Mouse (Mus musculus) MEL (cell line): ENCODE results near the gene Amotl1. TPM values are rescaled to one million over a fixed set of nuclear protein-coding genes. Genes with fewer than 3 reads are reported as not detected.
A peak's percentile ranks its signal among the peaks of the same experiment; 100 is the strongest.

Experiments
- DNase-seq: peaks from one replicate; pipeline ENCODE4 v3.0.0; 2011; ENCODE audit warnings: low read depth, low spot score
- H3K27ac ChIP-seq: 2 replicates; pipeline ENCODE4 v1.5.1; 2012; ENCODE audit warnings: low read depth, mild to moderate bottlenecking, control low read depth, low read length, moderate library complexity; ENCODE audit not compliant: control insufficient read depth
- H3K27me3 ChIP-seq, 2 experiments: fragments of 150-350 bp in 1 of 2; sonication (generic) in 1 of 2; 2 replicates each; pipeline ENCODE4 v1.6.1; 2012; ENCODE audit warnings: low read length in 2 of 2, mild to moderate bottlenecking in 2 of 2, improper control_type of control experiment in 1 of 2, moderate library complexity in 1 of 2; ENCODE audit not compliant: insufficient read depth in 2 of 2, control insufficient read depth in 1 of 2
- H3K36me3 ChIP-seq, 2 experiments: 2 replicates each; pipeline ENCODE4 v1.6.1; 2012 to 2014; ENCODE audit warnings: low read length in 2 of 2, improper control_type of control experiment in 1 of 2, inconsistent platforms in 1 of 2, mild to moderate bottlenecking in 1 of 2; ENCODE audit not compliant: insufficient read depth in 2 of 2, control insufficient read depth in 1 of 2
- H3K4me1 ChIP-seq, 2 experiments: fragments of 150-350 bp in 1 of 2; sonication (generic) in 1 of 2; 2 replicates each; pipeline ENCODE4 v1.6.1; 2012; ENCODE audit warnings: low read length in 2 of 2, improper control_type of control experiment in 1 of 2, mild to moderate bottlenecking in 1 of 2; ENCODE audit not compliant: insufficient read depth in 2 of 2, control insufficient read depth in 1 of 2
- H3K4me3 ChIP-seq, 2 experiments: fragments of 150-350 bp in 1 of 2; sonication (generic) in 1 of 2; 2 replicates each; pipeline ENCODE4 v1.5.1; 2012; ENCODE audit warnings: low read depth in 2 of 2, low read length in 2 of 2, mild to moderate bottlenecking in 2 of 2, moderate library complexity in 2 of 2, control low read depth in 1 of 2, improper control_type of control experiment in 1 of 2; ENCODE audit not compliant: control insufficient read depth in 1 of 2, insufficient read depth in 1 of 2
- H3K79me2 ChIP-seq: 2 replicates; pipeline ENCODE4 v1.6.1; 2012; ENCODE audit warnings: mild to moderate bottlenecking, low read length, moderate library complexity; ENCODE audit not compliant: control insufficient read depth, poor library complexity, insufficient read depth
- H3K9ac ChIP-seq: 2 replicates; pipeline ENCODE4 v1.6.1; 2012; ENCODE audit warnings: low read depth, mild to moderate bottlenecking, control low read depth, low read length, moderate library complexity; ENCODE audit not compliant: control insufficient read depth, poor library complexity, severe bottlenecking
- H3K9me3 ChIP-seq: fragments of 150-350 bp; sonication (generic); replicated peaks from 2 replicates; pipeline ENCODE4 v1.6.1; 2012; ENCODE audit warnings: mild to moderate bottlenecking, low read length, improper control_type of control experiment, moderate library complexity; ENCODE audit not compliant: insufficient read depth
- BHLHE40 ChIP-seq: IDR thresholded peaks from 2 replicates; pipeline ENCODE4 v1.6.1; 2012; ENCODE audit warnings: low read depth, mild to moderate bottlenecking, inconsistent platforms, low read length, improper control_type of control experiment, borderline replicate concordance
- E2F4 ChIP-seq: IDR thresholded peaks from 2 replicates; pipeline ENCODE4 v1.6.1; 2011; ENCODE audit warnings: low read depth, low read length, improper control_type of control experiment, borderline replicate concordance
- ELF1 ChIP-seq: IDR thresholded peaks from 2 replicates; pipeline ENCODE4 v1.6.1; 2014; ENCODE audit warnings: low read depth, mild to moderate bottlenecking, inconsistent platforms, low read length, improper control_type of control experiment, moderate library complexity
- EP300 ChIP-seq, 2 experiments: IDR thresholded peaks; 2 replicates each; pipeline ENCODE4 v1.6.1; 2011; ENCODE audit warnings: improper control_type of control experiment in 2 of 2, low read length in 2 of 2, low read depth in 1 of 2, mild to moderate bottlenecking in 1 of 2
- ETS1 ChIP-seq: IDR thresholded peaks from 2 replicates; pipeline ENCODE4 v1.6.1; 2012; ENCODE audit warnings: low read depth, mild to moderate bottlenecking, inconsistent platforms, low read length, improper control_type of control experiment, moderate library complexity
- GATA1 ChIP-seq: IDR thresholded peaks from 2 replicates; pipeline ENCODE4 v1.6.1; 2011; ENCODE audit warnings: low read depth, low read length, improper control_type of control experiment
- HCFC1 ChIP-seq: IDR thresholded peaks from 2 replicates; pipeline ENCODE4 v1.6.1; 2012; ENCODE audit warnings: low read depth, mild to moderate bottlenecking, inconsistent platforms, low read length, improper control_type of control experiment, moderate library complexity
- MAFK ChIP-seq: IDR thresholded peaks from 2 replicates; pipeline ENCODE4 v1.6.1; 2011; ENCODE audit warnings: low read depth, mild to moderate bottlenecking, low read length, improper control_type of control experiment, borderline replicate concordance
- MAX ChIP-seq: IDR thresholded peaks from 2 replicates; pipeline ENCODE4 v1.6.1; 2011; ENCODE audit warnings: low read length, improper control_type of control experiment
- MYB ChIP-seq: IDR thresholded peaks from 2 replicates; pipeline ENCODE4 v1.6.1; 2011; ENCODE audit warnings: mild to moderate bottlenecking, low read depth, low read length, improper control_type of control experiment
- MYC ChIP-seq: IDR thresholded peaks from 2 replicates; pipeline ENCODE4 v1.6.1; 2011; ENCODE audit warnings: low read depth, mild to moderate bottlenecking, low read length, improper control_type of control experiment, moderate library complexity
- NELFE ChIP-seq: IDR thresholded peaks from 2 replicates; pipeline ENCODE4 v1.6.1; 2011; ENCODE audit warnings: low read depth, low read length, improper control_type of control experiment
- POLR2A ChIP-seq, 2 experiments: IDR thresholded peaks; 2 replicates each; pipeline ENCODE4 v1.6.1; 2011 to 2012; ENCODE audit warnings: low read length in 2 of 2, mild to moderate bottlenecking in 2 of 2, control low read depth in 1 of 2, improper control_type of control experiment in 1 of 2, low read depth in 1 of 2, moderate library complexity in 1 of 2; ENCODE audit not compliant: control insufficient read depth in 1 of 2, insufficient read depth in 1 of 2, poor library complexity in 1 of 2
- POLR2AphosphoS5 ChIP-seq: IDR thresholded peaks from 2 replicates; pipeline ENCODE4 v1.6.1; 2012; ENCODE audit warnings: low read depth, borderline replicate concordance, mild to moderate bottlenecking, inconsistent platforms, low read length, moderate library complexity, mixed read lengths
- SIN3A ChIP-seq: IDR thresholded peaks from 2 replicates; pipeline ENCODE4 v1.6.1; 2012; ENCODE audit warnings: low read length, improper control_type of control experiment, inconsistent platforms
- SMC3 ChIP-seq: IDR thresholded peaks from 2 replicates; pipeline ENCODE4 v1.6.1; 2011; ENCODE audit warnings: low read depth, low read length, improper control_type of control experiment
- TAL1 ChIP-seq: IDR thresholded peaks from 2 replicates; pipeline ENCODE4 v1.6.1; 2012; ENCODE audit warnings: mild to moderate bottlenecking, inconsistent platforms, low read length, moderate library complexity, mixed read lengths
- TBP ChIP-seq: IDR thresholded peaks from 2 replicates; pipeline ENCODE4 v1.8.0; 2011; ENCODE audit warnings: low read depth, low read length, improper control_type of control experiment
- TCF12 ChIP-seq: IDR thresholded peaks from 2 replicates; pipeline ENCODE4 v1.6.1; 2014; ENCODE audit warnings: low read depth, mild to moderate bottlenecking, inconsistent platforms, low read length, improper control_type of control experiment, moderate library complexity
- UBTF ChIP-seq: IDR thresholded peaks from 2 replicates; pipeline ENCODE4 v1.6.1; 2012; ENCODE audit warnings: low read depth, mild to moderate bottlenecking, inconsistent platforms, low read length, improper control_type of control experiment, moderate library complexity, borderline replicate concordance; ENCODE audit not compliant: insufficient read depth
- USF2 ChIP-seq, 2 experiments: IDR thresholded peaks; 2 replicates each; pipeline ENCODE4 v1.6.1; 2011 to 2012; ENCODE audit warnings: improper control_type of control experiment in 2 of 2, low read length in 2 of 2, borderline replicate concordance in 1 of 2, inconsistent platforms in 1 of 2, low read depth in 1 of 2, mild to moderate bottlenecking in 1 of 2; ENCODE audit not compliant: insufficient read depth in 1 of 2
- ZC3H11A ChIP-seq: IDR thresholded peaks from 2 replicates; pipeline ENCODE4 v1.6.1; 2012; ENCODE audit warnings: low read depth, mild to moderate bottlenecking, inconsistent platforms, low read length, improper control_type of control experiment
- ZMIZ1 ChIP-seq: IDR thresholded peaks from 2 replicates; pipeline ENCODE4 v1.6.1; 2012; ENCODE audit warnings: low read depth, mild to moderate bottlenecking, inconsistent platforms, low read length, improper control_type of control experiment, moderate library complexity
- ZNF384 ChIP-seq: IDR thresholded peaks from 2 replicates; pipeline ENCODE4 v1.6.1; 2012; ENCODE audit warnings: low read depth, mild to moderate bottlenecking, inconsistent platforms, low read length, improper control_type of control experiment
- polyA plus RNA-seq, 2 experiments: library from polyadenylated mRNA; stranded (reverse) in 1 of 2; unstranded in 1 of 2; fragments of >175 nt in 1 of 2; fragments of >200 nt in 1 of 2; gene quantifications; 2 replicates each; pipeline versions ENCODE4 v1.2.1 to v1.2.4; 2012; ENCODE audit warnings: low replicate concordance in 2 of 2, low read depth in 1 of 2; ENCODE audit not compliant: insufficient read length in 2 of 2, insufficient read depth in 1 of 2, missing spikeins in 1 of 2
- total RNA-seq: library from RNA; depleted of rRNA; stranded (reverse); fragments of 300-350 nt; gene quantifications from 2 replicates; pipeline ENCODE4 v1.2.3, GENCODE M21; 2012

The Amotl1 gene
- total and polyA plus RNA-seq, 3 experiments, result 7.4 to 9.3 TPM; not detected in 1

- Histone ChIP-seq H3K27ac (0 out of 2 replicates have a peak overlapping the region, but pooled peaks have one; percentile 1), H3K79me2 (no peaks in the 10 kb centered on the region), H3K9me3 (no peaks in the 10 kb centered on the region), H3K36me3 (peaks cover 0 to 28% of the 10 kb centered on the region in 2 experiments; a peak in 2 of 4 replicates), H3K4me1 (peaks cover 10 to 28% of the 10 kb centered on the region in 2 experiments), H3K9ac (no peak overlapping the region), H3K27me3 (no peaks in the 10 kb centered on the region), H3K4me3 (peak overlapping the region in 1 of 2 experiments; percentile 11; a peak in 2 of 4 replicates)
- DNase-seq, result peak; percentile 86
- TF ChIP-seq MAX (peak; percentile 49; the same call in 1 of the 2 replicates), EP300 (IDR thresholded peaks at IDR 0.05; ENCODE audit: low read depth in 1 of 2, low read length in 2 of 2) (peak; percentile 40 to 57), POLR2A (IDR thresholded peaks at IDR 0.05; ENCODE audit: control insufficient read depth in 1 of 2, insufficient read depth in 1 of 2, low read depth in 1 of 2, low read length in 2 of 2, poor library complexity in 1 of 2) (peak in 1 of 2 experiments; percentile 62; a peak in 2 of 4 replicates), BHLHE40 (no peak), MAFK (no peak), MYC (0 out of 2 replicates have a peak, but pooled peaks have one; percentile 43), NELFE (peak; percentile 67), USF2 (IDR thresholded peaks at IDR 0.05; ENCODE audit: borderline replicate concordance in 1 of 2, insufficient read depth in 1 of 2, low read depth in 1 of 2, low read length in 2 of 2) (no peak), E2F4 (0 out of 2 replicates have a peak, but pooled peaks have one; percentile 43), ZMIZ1 (no peak), UBTF (no peak), SMC3 (no peak), ZC3H11A (no peak), POLR2AphosphoS5 (no peak), ETS1 (no peak; the same call in 1 of the 2 replicates), HCFC1 (peak; percentile 70; the same call in 1 of the 2 replicates), MYB (0 out of 2 replicates have a peak, but pooled peaks have one; percentile 33), ELF1 (peak; percentile 78), TAL1 (no peak), ZNF384 (no peak), GATA1 (0 out of 2 replicates have a peak, but pooled peaks have one; percentile 2), TCF12 (0 out of 2 replicates have a peak, but pooled peaks have one; percentile 14), TBP (peak; percentile 63; the same call in 1 of the 2 replicates), SIN3A (no peak; the same call in 1 of the 2 replicates)
These were observed 38.9 kb downstream of the Amotl1 start for GRCm38 (mm10) chr9:14605992-14606391.
